Mouse (Mus musculus) testis, postnatal 14 days (tissue): ENCODE results near the gene Taf4.

Experiments
- DNase-seq: peaks from one replicate; pipeline ENCODE4 v3.0.0; 2021; ENCODE audit warnings: low spot score

Taf4 gene

DNA sequence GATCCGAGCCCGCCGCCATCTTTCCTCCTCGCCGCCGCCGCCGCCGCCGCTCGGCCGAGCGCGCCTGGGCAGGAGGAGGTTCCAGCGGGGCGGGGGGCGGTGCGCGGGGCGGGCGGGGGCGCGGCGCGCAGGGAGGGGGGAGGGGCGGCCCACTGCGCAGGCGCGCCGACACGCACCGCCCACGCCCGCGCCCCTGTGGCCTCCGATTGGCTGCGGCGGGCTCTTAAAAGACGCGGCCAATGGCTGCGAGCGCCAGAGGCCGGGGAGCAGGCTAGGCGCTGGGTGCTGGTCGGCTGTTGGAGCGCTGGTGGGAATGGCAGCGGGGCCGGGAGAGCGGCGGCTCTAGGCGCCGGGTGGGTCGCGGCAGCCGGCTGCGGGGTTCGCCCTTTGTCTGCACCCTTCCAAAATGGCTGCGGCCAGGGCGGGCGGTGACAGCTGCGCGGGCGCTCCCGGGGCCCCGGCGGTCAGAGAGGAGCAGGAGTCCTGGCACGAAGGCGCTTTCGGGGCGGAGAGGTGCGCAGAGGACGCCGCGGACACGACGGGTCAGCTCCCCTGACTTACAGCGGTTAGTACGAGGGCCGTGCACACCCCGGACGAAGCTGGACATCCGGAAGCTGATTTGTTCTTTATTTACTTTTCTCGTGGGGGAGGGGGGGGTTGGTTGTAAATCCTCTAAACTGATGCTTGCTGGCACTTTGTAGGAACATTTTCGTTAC is at the start of gene Taf4:
TSS of gene Taf4 (minus strand) at position 19 of the 716 bp plus-strand sequence.
- DNase-seq, result peak; percentile 93

DNA sequence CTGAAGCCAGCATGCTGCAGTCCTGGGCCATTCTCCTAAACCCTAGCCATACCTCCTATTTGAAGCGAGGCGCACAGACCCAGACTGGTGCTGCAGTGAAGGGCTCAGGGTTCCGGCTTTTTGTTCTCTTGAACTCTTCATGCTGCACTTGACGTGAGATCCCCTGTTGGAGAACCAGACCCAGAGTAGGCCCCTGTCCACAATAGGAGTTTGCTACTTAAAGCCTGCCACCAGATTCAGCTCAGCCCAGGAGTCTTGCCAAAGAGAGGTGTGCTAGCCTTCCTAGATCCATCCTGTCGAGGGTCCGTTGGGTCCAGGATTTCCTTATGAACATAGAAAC is 49.4 kb upstream of the Taf4 start:
- no peak for DNase-seq

DNA sequence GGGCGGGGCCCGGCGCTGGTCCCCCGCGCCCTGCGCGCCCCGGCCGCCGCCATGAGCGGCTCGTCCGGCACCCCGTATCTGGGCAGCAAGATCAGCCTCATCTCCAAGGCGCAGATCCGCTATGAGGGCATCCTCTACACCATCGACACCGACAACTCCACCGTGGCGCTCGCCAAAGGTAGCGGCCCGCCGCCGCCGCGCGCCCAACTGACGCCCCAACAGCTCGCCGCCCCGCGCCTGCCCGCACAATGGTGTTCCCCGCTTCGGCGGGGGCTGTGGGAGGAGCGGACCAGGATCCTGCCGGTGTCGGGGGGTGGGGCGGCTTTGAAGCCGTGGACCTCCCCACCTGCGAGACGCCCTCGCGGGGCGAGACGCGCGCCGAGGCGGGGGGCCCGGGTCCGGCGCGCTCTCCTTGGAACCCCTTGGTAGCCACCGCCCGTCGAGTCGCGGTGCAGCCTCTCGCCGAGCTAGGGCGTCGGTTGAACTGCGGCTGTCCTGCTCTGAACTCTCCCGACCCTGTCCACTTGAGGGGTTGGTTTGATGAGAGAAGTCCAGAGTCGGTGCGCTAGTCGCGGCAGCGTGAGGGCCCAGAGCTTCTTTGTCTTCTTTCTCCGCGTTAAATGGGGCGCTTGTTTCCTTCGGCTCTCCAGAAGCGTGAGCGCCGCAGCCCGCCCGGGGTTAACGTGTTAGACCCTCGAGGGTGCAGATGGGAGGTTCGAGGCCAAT is 48.9 kb upstream of the Taf4 start:
- DNase-seq, result peak; percentile 70

DNA sequence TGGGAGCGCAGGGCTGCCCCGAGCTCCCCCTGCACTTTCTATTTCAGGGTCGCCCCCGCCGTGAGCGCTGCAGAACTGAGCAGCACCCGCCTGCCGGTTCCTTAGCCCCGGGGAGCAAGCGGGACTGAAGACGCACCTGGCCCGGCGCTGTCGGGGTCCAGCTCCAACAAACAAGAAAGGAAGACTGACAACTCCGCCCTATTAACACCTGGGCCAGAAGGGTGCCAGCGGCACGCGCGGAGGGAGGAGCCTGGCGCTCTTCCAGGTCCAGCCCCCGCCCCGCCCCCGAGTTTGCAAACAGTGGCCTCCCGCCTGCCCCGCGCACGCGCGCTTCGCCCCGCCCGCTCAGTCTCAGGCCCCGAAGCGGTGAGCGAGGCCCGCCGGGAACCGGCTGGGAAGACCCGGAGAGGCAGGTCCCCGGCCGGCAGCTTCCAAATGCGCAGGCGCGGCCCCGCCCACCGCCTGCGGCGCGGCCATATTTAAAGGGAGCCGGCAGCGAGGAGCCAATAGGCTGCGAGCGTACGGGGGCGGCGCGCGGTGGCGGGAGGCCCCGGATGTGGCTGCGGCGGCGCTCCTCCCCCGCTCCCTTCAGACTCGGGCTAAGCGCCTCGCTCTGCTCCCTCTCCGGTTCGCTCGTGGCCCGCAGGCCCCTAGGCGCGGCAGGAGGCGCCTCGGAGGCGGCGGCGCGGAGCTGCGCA is 48.1 kb upstream of the Taf4 start, which contains the start of gene Lsm14b:
TSS of gene Lsm14b (plus strand) at position 587 of the 698 bp plus-strand sequence.
- peak; percentile 99 for DNase-seq

DNA sequence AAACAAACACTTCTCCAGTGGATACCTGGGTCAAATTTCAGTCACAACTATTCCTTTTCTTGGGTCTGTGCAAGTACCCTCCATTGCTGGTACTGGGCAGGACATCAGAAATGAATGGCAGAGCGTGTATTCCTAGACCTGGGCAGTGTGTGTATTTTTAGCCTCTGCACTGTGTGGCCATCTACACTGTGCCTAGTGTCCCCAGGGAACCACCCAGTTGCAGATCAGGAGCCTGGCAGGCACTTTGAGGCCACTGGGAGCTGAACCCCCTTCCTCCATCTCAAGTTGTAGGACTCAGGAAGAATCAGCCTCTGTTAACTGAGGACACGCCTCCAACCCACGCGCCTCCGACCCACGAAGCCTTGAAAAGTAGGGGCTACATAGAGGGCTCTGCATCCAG is 46.3 kb upstream of the Taf4 start:
- DNase-seq, result no peak

DNA sequence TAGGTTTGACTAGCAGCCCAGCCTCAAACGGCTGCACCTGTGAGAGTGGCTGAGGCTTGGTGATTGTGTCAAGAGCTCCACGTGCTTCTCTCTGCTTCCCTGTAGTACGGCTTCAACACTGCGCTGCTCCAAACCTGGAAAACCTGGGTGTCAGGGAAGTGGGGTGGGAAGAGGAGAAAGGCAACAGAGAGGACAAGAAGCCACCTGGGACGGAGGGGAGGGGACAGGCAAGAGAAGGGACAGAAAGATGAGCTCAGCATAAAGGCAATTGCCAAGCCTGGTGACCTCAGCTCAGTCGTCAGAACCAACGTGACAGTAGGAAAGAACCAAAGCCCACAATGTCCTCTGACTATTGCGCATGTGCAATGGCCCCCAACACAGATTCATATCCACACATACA is 44.5 kb upstream of the Taf4 start:
- no peak for DNase-seq

DNA sequence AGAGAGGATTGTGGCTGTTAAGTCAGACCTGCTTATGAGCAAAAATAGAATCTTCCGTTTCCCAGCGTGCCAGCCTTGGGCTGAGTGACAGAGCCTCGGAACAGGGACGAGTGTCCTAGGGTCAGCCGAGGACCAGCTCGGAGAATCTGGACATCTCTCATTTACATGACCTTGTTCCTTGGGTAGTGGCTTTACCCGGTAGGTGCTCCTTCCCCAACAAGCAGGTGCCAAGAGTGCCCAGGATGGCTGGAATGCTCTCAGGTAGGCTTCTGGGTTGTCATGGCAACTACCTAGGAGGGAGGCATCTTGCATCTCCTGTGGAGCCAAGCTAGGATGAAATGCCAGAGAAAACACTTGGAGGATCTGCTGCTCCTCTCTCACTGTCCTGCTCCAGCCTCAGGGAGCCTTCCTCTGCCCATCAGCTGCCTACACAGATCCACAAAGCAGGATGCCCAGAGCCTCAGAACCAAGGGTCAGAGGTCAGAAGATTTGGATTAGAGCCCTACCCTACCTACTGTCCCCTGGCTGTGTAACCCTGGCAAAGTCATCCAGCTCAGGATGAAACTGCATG is 43.7 kb upstream of the Taf4 start:
- DNase-seq, result no peak

DNA sequence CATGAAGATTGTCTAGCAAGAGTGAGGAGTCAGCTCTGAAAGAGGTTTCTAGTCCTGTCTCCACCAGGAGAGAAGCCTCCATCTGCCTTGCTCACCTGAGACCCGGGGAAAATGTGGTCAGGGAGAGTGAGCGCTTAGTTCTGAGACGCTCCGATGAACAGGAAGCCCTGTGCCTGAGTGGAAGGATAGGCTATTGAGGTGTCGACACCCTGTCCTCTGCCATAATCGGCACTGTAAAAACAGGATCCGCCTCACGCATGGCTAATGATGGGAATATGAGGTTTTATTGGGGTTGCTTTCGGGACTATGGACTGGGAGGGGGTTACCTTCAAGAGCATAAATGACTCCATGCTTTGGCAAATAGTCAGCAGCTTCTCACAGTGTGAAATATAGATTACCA is 42.1 kb upstream of the Taf4 start:
- no peak for DNase-seq

DNA sequence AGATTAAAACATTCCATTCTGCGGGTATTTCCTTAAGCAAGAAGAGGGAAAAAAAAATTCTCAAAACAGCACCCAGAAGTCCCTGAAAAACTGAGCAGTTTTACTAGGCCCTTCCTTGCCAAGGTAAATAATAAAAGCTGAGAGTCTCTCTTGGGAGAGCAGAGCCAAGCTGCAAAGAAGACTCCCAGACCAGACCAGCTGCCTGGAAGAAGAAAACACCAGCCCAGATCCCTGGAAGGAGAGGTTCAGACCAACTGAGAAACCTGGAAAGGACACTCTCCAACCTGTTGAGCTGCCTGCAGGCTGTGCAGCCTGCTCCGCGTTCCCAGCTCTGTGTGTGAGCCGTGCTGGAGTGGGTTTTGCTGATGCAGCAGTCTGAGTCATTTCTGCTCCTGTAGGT is 41.2 kb upstream of the Taf4 start:
- no peak for DNase-seq

DNA sequence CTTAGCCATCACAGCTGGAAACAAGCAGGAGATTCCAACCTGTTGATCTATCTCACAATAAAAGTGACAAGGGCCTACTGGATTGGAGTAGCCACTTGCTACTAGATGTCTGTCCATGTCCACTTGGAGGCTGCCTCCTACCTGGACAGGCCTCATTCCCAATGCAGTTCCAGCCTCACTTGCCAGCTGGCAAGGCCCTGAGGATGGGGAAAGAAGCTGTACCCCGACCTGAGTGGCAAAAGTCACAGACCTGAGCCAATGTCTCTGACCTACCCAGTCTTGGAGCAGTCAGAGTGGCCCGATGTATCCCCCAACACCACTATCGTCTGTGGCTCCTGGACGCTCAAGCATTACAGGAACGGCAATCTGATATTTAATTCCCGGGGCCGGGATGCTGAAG is 37.2 kb upstream of the Taf4 start:
- DNase-seq, result no peak

DNA sequence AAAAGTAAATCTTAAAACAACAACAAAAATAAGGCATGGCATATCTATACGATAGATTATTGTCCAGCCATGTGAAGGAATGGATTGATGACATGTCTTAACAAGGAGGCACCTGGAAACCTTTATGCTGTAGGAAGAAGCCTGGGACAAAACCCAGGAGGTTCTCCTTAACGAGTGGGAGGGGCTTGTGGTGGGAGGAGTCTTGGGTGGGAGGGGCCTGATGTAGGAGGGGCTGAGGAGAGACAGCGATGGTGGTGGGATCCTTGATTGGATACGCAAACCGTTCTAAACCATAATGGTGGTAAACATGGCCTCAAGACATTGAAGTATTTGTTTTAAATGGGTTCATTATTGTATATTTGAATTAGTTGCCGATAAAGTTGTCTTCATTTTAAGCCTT is 34.9 kb upstream of the Taf4 start:
- peak; percentile 73 for DNase-seq

DNA sequence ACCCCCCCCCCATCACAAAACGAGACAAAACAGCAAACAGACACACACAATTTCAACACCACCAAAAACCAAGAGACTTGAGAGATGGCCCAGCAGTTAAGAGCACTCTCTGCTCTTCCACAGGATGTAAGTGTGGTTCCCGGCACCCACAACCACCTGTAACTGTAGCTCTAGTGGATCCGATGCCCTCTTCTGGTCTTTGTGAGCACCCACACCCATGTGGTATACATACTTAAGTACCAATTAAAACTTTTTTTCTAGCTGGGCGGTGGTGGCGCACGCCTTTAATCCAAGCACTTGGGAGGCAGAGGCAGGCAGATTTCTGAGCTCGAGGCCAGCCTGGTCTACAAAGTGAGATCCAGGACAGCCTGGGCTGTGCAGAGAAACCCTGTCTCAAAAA is 34.2 kb upstream of the Taf4 start:
- DNase-seq, result no peak

DNA sequence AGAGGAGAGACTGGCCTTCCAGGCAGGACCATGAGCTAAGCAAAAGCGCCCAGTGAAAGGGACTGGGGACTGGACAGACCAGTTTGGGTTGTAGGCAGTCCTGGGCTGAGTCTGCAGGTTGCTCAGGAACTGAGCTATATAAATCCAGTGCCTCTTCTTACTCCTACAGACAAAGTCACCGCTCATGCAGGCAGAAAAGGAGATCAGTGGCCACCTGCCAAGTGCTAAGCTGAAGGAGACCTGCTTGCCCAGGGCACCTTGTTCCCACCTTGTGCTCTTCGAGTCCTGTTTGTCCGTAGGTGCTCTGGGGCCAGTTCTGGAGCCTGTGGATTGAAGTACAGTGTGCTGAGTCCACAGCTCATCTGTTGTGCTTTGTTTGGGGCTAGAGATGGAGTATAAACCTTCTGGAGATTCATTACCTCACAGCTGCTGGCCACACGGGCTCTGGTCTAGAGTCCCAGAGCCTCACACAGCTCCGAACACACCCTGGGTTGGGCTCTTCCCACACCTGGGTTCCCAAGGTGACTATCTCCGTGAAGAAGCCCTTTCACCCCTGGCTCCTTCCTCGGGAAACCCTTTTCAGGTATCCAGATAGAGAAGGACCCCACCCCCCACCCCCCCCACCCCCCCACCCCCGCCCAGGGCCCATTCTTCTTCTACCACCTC is 30.0 kb upstream of the Taf4 start:
- DNase-seq, result peak; percentile 10

DNA sequence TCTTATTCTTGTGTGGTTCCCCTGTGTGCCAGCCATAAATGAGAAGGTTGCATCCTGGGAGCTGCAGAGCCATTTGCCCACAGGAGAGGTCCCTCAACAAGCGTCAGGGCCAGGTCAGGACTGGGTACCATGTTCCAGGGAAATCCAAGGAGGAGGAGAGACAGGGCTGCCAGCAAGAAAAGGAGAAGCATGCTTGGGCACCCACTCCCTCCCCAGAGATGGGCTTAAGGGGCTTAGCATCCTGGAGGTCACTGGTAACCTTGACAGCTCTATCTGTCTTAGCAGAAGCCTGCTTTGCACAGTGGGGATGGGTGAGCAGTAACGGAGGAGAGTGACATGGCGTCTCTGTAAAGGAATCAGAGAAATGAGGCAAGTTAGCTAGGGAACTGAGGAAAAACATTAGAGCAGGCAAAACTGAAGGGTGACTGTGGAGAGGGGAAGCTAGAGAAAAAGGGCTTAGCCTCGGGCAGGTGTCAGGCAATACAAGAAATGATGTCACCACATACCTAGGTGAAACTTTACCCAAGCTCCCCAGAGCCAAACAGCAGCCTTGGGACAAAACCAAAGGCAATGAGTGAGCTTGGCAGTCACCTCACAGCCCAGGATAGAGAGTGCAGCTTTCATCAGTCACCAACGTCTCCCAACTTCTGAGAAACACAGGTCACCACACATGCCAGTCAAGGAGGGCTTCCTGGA is 29.4 kb upstream of the Taf4 start:
- DNase-seq, result no peak

DNA sequence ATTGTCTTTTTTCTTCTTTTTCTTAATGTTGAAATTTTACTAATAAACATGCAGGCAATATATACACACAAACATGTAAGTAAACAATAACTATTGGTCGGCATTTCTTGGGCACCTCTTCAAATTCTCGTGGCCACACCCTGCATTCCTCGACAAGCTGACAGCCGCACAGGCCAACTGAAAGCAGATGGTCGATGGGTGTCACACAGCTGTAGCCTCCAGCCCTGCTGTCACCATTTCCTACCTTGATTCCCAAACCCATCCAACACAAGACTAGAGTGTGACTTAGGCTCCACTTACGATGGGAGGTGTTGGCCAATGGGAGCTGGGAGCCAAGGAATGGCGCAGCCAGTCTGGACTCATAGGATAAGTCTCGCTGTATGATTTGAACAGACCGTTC is 25.2 kb upstream of the Taf4 start:
- no peak for DNase-seq

DNA sequence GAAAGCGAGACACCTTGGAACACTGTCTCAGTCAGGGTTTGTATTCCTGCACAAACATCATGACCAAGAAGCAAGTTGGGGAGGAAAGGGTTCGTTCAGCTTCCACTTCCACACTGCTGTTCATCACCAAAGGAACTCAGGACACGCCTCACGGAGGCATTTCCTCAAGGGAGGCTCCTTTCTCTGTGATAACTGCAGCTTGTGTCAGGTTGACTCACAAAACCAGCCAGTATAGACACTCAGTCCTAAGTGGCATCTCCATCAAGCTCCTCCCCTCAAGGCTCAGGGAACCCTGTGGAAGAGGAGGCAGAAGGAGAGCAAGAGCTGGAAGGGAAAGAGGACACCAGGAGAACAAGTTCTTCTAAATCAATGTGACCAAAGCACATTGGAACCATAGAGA is 22.0 kb upstream of the Taf4 start:
- no peak for DNase-seq

DNA sequence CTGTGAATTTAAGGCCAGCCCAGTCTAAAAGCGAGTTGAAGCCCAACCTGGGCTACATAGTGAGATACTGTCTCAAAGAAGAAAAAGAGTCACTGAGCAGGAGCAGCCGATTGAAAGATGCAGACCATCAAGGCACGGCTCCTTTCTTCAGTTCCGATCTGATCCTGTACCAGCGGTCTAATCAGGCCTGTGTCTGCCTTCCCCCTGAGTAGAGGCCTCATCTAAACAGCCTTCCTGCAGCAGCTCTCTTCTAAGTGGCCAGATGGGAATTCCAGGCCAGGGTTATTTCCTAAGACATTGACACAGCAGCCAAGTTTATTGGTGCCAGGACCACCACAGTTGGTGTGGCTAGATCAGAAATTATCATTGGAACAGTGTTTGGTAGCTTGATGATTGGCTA is 16.6 kb upstream of the Taf4 start:
- DNase-seq, result no peak

DNA sequence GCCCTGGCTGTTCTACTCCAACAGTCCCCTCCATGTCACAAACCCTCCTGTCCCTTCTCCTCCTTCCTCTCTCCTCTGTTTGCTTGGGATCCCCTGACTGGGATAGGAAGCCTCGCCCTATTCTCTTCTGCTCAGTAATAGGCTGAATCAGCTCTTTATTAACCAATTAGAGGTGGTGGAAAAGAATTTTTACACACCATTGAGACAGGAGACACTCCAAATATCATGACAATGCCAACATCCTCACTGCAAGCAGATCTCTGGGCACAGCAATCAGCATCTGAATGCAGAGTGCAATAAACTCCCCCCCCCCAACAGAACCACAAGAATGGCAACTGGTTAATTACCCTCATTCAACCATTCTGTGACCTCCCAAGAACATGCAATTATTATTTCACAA is 12.7 kb upstream of the Taf4 start:
- no peak for DNase-seq

DNA sequence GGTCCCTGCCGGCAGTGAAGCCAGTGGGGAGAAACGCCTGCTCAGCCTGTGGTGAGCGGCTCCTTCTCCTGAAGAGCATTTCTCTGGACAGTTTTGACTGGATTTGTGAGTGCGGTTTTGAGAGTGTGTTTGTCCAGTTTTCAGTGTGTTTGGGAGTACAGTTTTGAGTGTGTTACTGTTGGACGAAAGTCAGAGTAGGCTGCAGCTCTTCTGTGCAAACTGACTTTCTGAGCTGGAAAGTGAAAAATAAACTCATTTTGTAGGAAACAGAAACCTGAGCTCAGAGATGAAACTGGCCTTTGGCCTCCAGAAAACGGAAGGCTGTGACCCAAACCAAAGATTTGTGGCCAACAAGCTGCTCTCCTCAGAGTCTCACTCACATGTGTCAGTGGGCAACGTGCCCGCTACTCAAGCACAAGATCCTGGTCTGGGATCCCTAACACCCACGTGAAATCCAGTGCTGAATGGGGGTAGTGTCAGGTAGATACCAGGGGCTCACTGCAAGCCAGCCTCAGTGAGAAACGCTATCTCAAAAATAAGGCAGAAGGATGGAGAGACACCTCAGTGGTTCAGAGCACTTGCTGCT is 10.1 kb upstream of the Taf4 start:
- DNase-seq, result no peak

DNA sequence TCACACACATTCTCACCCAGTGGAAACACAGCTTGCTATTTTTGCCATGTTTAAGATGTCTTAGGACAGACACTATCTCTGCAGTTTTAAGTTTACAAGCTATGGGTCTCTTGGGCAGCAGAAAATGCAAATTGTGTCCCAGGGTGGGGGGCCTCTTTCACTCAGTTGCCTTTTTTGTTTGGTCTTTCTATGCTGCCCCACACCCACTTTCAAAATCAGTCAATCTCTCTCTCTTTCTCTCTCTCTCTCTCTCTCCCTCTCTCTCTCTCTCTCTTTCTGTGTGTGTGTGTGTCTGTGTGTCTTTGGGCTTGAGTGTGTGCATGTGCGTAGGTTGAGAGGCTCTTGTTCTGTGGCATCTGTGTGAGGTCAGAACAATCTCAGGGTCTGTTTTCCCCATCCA is 9.2 kb upstream of the Taf4 start:
- no peak for DNase-seq

DNA sequence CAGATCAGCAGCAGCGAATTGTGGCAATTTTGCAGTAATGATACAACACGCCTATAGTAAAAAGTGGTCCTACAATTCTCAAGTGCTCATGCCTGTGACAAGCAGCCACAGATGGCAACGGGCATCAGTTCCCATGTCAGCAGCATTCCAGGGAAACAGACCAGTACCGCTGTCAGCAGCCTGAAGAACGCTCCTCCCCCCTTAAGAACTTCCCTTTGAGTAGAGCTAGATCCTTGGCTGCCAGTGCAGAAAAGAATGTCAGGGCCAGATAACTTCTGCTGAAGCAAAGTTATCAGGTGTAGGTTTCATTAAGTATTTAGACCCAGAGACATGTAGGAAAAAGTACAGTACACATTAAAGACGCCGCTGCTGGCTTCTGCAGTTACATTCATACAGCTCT is 8.4 kb upstream of the Taf4 start:
- DNase-seq, result no peak
